Mouse (Mus musculus): ENCODE results near the gene Kdm2b. TPM values are rescaled to one million over a fixed set of nuclear protein-coding genes. Genes with fewer than 3 reads are reported as not detected.

Gene Kdm2b
- 37.0 TPM for polyA plus RNA-seq (2014; fragmentation: Illumina TruSeq; extraction: RNeasy Lipid Tissue Mini Kit (QIAGEN cat#74804); ENCODE audit: low read depth, low replicate concordance)

DNA sequence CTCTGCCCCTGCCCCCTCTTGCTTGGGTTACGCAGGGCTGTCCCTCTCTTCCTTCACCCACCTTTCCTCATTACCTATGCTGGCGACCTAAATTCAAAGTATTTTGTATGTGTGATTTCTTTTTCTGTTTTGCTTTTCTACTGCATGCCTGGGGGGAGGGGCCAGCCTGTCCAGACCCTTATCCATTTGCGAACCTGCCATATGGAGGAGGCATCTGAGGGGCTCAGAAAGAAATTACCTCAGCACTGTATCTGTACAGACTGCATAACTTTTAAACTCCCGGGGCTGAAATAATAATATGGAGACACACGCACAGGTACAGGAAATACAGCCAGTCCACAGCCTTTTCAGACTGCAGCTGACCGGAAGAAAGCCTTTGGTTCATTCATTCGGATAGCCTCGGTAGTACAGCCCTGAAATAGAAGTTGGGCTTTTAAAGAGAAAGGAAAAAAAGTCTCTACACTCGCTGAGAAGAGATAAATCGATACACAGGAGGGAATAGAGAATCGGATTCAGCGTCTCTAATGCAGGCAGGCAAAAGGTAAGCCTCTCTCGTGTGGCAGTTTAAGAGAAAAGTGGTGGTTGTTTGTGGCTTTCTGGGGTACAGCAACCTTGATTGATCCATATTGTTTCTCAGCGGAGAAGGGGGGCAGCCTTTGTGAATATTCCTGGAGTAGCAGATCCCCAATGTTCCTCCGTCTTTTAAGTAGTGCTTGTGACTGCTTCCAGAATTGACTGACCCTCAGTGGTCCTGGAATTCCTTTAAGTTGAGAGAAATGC lies at the start of gene Kdm2b:
Gene Kdm2b, minus strand, starts transcription at position 273 of the 780 bp plus-strand sequence.

DNA sequence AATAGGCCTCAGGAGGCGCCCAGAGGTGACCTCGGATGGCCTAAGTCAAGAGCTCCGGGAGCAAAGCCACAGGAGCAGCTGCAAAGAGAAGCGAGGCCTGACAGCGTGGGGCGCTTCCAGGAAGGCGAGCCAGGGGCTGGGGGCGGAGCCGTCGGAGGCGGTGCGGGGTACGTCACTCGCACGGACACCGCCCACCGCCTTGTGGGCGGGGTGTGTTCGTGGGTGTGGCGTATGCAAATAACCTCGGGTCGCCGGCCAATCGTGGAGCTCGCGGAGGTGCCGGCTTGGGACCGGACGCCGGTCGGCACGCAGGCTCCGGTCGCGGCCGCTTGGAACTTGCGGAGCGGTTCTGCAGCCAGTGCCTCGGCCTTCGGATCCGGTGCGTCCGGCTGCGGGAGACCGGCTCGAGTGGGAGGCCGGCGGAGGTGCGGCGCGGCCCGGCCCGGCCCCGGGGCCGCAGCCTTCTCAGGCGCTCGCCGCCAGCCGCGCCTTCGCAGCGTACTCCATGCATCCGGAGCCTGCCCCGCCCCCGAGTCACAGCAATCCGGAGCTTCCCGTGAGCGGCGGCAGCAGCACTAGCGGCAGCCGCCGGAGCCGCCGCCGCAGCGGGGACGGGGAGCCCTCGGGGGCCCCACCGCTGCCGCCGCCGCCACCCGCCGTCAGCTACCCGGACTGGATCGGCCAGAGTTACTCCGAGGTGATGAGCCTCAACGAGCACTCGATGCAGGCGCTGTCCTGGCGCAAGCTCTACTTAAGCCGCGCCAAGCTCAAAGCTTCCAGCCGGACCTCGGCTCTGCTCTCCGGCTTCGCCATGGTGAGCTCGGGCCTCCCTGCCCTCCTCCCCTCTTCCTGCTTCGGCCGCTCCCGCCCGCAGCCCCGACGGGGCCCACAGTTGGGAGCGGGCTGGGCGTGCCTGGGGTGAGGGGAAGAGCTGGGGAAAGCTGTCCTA lies 25.4 kb upstream of the Kdm2b start, which contains the start of gene Orai1:
Gene Orai1, plus strand, starts transcription at position 322 of the 949 bp plus-strand sequence.

DNA sequence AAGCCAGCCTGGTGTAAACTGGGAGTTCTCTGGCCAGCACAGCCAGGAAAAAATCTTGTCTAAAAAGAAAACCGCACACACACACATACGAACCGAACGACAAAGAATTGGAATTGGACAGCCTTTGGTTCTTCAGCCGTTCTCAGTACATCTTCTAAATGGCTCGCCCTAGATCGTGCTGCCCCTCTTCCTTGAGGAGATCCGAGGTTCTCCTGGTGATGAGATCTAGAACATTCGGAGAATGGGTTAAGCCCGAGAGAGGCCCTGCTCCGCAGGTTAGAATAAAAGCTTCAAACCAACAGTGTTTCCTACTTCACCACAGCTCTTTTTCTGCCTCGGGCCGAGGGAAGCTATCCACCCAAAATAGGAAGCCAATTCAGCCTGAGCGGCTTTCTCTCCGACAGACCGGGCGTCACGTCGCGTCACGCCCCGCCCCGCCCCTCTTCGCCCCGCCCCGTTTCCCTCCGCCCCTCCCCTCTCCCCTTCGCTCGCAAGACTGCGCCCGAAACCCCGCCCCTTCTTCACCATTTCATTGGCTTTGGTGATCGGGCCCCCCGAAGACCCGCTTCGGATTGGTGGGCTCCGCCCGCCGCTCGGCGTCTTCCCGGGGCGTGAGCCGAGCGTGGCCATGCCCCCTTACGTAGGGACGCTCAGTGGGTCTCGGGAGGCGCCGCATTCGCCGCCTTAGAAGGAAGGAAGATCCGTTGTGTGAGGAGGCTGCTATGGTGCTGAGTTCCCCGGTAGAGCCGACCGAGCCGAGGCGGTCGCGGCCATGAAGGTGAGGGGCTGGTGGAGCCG lies 139.9 kb downstream of the Kdm2b start, which contains the start of gene Rnf34:
Gene Rnf34, plus strand, starts transcription at position 528 of the 798 bp plus-strand sequence.

DNA sequence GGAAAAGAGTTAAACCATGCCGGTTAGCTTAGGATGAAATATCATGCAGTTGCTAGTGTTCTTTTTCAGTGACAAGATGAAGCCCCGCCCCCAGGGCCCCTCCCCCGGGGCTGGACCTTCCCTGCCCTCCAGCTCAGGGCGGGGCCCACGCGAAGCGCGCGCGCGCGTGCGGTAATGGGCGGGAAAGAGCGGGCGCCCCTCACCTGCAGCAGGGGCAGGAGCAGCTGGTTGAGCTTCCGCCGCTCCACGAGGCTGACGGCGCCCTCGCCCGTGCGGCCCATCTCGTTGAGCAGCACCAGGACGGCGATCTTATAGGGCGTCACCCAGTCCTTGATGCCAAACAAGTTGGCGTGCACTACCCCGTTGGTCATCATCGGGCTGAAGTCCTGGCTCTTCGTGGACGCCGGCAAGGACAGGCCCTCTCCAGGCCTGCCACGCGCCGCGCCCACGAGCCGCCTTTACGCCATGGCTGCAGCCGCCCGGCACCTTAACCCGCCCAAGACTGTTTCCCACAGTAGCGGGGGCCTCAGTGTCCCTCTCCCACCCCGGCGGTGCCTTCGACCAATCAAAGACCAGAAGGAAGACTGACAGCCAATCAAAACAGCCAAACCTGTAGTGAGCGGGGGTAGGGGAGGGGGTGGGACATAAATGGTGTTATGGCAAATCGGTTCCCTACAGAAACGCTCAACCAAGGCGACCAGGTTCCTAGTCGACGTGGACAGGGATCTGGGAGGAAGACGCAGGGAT lies 168.7 kb downstream of the Kdm2b start, which contains the start of gene Anapc5:
Gene Anapc5, minus strand, starts transcription at position 563 of the 747 bp plus-strand sequence.

Other genes with a start within 250 kb of the Kdm2b start
- 11.1 TPM for gene Camkk2, start 210.4 kb downstream of the Kdm2b start, polyA plus RNA-seq (2014; fragmentation: Illumina TruSeq; extraction: RNeasy Lipid Tissue Mini Kit (QIAGEN cat#74804); ENCODE audit: low read depth, low replicate concordance)
- gene Anapc5, start 168.5 kb downstream of the Kdm2b start, polyA plus RNA-seq (2014; fragmentation: Illumina TruSeq; extraction: RNeasy Lipid Tissue Mini Kit (QIAGEN cat#74804); ENCODE audit: low read depth, low replicate concordance), result 132 TPM
- 26.8 TPM for gene Rnf34, start 139.8 kb downstream of the Kdm2b start, polyA plus RNA-seq (2014; fragmentation: Illumina TruSeq; extraction: RNeasy Lipid Tissue Mini Kit (QIAGEN cat#74804); ENCODE audit: low read depth, low replicate concordance)
- 0.53 TPM for gene Orai1, start 25.3 kb upstream of the Kdm2b start, polyA plus RNA-seq (2014; fragmentation: Illumina TruSeq; extraction: RNeasy Lipid Tissue Mini Kit (QIAGEN cat#74804); ENCODE audit: low read depth, low replicate concordance)
- gene Morn3, start 57.2 kb upstream of the Kdm2b start, polyA plus RNA-seq (2014; fragmentation: Illumina TruSeq; extraction: RNeasy Lipid Tissue Mini Kit (QIAGEN cat#74804); ENCODE audit: low read depth, low replicate concordance), result 91.6 TPM
- 0.80 TPM for gene Tmem120b, start 78.6 kb upstream of the Kdm2b start, polyA plus RNA-seq (2014; fragmentation: Illumina TruSeq; extraction: RNeasy Lipid Tissue Mini Kit (QIAGEN cat#74804); ENCODE audit: low read depth, low replicate concordance)
- gene Rhof, start 142.9 kb upstream of the Kdm2b start, polyA plus RNA-seq (2014; fragmentation: Illumina TruSeq; extraction: RNeasy Lipid Tissue Mini Kit (QIAGEN cat#74804); ENCODE audit: low read depth, low replicate concordance), result not detected
- gene Setd1b, start 152.4 kb upstream of the Kdm2b start, polyA plus RNA-seq (2014; fragmentation: Illumina TruSeq; extraction: RNeasy Lipid Tissue Mini Kit (QIAGEN cat#74804); ENCODE audit: low read depth, low replicate concordance), result 2.2 TPM
- gene Psmd9, start 179.6 kb upstream of the Kdm2b start, polyA plus RNA-seq (2014; fragmentation: Illumina TruSeq; extraction: RNeasy Lipid Tissue Mini Kit (QIAGEN cat#74804); ENCODE audit: low read depth, low replicate concordance), result 4.8 TPM
- gene Hpd, start 192.9 kb upstream of the Kdm2b start, polyA plus RNA-seq (2014; fragmentation: Illumina TruSeq; extraction: RNeasy Lipid Tissue Mini Kit (QIAGEN cat#74804); ENCODE audit: low read depth, low replicate concordance), result not detected

Measured in testis, adult 10 weeks (tissue).